Mouse (Mus musculus): Measurements from ENCODE around the gene Pxdn. TPM values are rescaled to one million over a fixed set of nuclear protein-coding genes. Genes with fewer than 3 reads are reported as not detected.

Gene Pxdn
- total RNA-seq, 1 experiment = 53.7 TPM

- H3K4me1 ChIP-seq (ENCODE audit: control insufficient read depth in 2 of 2, insufficient read depth in 2 of 2, low read length in 2 of 2, poor library complexity in 1 of 2) = no peaks in the 10 kb centered on the region
- H3K27ac ChIP-seq (ENCODE audit: insufficient read depth, low read depth, low read length, poor library complexity, severe bottlenecking) = no peak overlapping the region
- in situ Hi-C loops (cut with MboI; ENCODE audit: low sequenced_read_pairs in 2 of 2, unreplicated experiment in 2 of 2) = loop anchor here in 1 of 2 experiments (10.0 to 25.0 kb wide), 2 partner anchors 114 to 558 kb away; partner anchors contain the start of gene Tmem18
Observed at GRCm38 (mm10) chr12:30029111-30029510, 91.7 kb downstream of the Pxdn start.

DNA sequence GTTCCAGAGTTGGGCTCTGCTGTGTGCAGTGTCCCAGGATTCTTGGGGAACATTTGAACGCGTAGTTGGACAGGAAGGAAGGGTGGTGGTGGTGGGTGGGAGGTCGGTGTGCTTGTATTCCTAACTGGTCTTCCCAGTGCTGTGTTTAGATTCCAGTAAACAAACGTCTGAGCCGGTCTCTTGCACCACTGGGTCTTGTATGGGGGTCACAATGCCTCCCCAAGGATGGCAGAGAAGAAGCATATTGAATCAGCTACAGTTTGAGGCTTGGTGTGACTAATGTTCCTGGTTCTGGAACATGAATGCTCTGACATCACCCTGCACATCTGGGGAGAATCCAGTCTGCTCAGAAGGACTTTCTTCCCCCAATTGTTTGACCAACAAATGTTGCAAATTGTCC, 93.2 kb downstream of the Pxdn start:
- no peaks in the 10 kb centered on the region for H3K36me3 ChIP-seq (ENCODE audit: control insufficient read depth, insufficient read depth, low read length, poor library complexity, severe bottlenecking)
- TF ChIP-seq MAFK (IDR thresholded peaks at IDR 0.05; ENCODE audit: insufficient read depth, low read depth, low read length) = no peak
- no peak for TF ChIP-seq HCFC1 (IDR thresholded peaks at IDR 0.05; ENCODE audit: borderline replicate concordance, insufficient read depth, low read length)
- TF ChIP-seq ZC3H11A (IDR thresholded peaks at IDR 0.05; ENCODE audit: borderline replicate concordance, low read depth, low read length) = no peak
- no peak for TF ChIP-seq ZNF384 (IDR thresholded peaks at IDR 0.05; ENCODE audit: low read depth, low read length)
- TF ChIP-seq CHD2 (IDR thresholded peaks at IDR 0.05; ENCODE audit: low read depth, low read length) = no peak
- no peaks in the 10 kb centered on the region for H3K9me3 ChIP-seq (ENCODE audit: control insufficient read depth, insufficient read depth, low read depth, low read length)
- H3K4me1 ChIP-seq (ENCODE audit: control insufficient read depth in 2 of 2, insufficient read depth in 2 of 2, low read length in 2 of 2, poor library complexity in 1 of 2) = no peaks in the 10 kb centered on the region
- H3K27ac ChIP-seq (ENCODE audit: insufficient read depth, low read depth, low read length, poor library complexity, severe bottlenecking) = no peak overlapping the region
- no peak overlapping the region for H3K4me3 ChIP-seq (ENCODE audit: insufficient read depth in 1 of 2, low read depth in 1 of 2, low read length in 2 of 2, poor library complexity in 1 of 2, severe bottlenecking in 1 of 2)
- in situ Hi-C loops (cut with MboI; ENCODE audit: low sequenced_read_pairs in 2 of 2, unreplicated experiment in 2 of 2) = loop anchor here in 1 of 2 experiments (25.0 kb wide), 1 partner anchor 557 kb away; the partner anchor contains the start of gene Tmem18
- H3K9ac ChIP-seq (ENCODE audit: insufficient read depth, low read depth, low read length, poor library complexity, severe bottlenecking) = no peak overlapping the region
- DNase-seq (ENCODE audit: low read depth, low spot score) = no peak

More at GRCm38 (mm10) chr12:30029111-30029510, 91.7 kb downstream of the Pxdn start:
- Histone ChIP-seq H3K36me3 (ENCODE audit: control insufficient read depth, insufficient read depth, low read length, poor library complexity, severe bottlenecking) (no peaks in the 10 kb centered on the region), H3K9me3 (ENCODE audit: control insufficient read depth, insufficient read depth, low read depth, low read length) (no peaks in the 10 kb centered on the region), H3K9ac (ENCODE audit: insufficient read depth, low read depth, low read length, poor library complexity, severe bottlenecking) (no peak overlapping the region), H3K4me3 (ENCODE audit: insufficient read depth in 1 of 2, low read depth in 1 of 2, low read length in 2 of 2, poor library complexity in 1 of 2, severe bottlenecking in 1 of 2) (no peak overlapping the region)
- DNase-seq (ENCODE audit: low read depth, low spot score) = no peak
- TF ChIP-seq ZC3H11A (IDR thresholded peaks at IDR 0.05; ENCODE audit: borderline replicate concordance, low read depth, low read length) (no peak), ZNF384 (IDR thresholded peaks at IDR 0.05; ENCODE audit: low read depth, low read length) (no peak), CHD2 (IDR thresholded peaks at IDR 0.05; ENCODE audit: low read depth, low read length) (no peak), HCFC1 (IDR thresholded peaks at IDR 0.05; ENCODE audit: borderline replicate concordance, insufficient read depth, low read length) (no peak), MAFK (IDR thresholded peaks at IDR 0.05; ENCODE audit: insufficient read depth, low read depth, low read length) (no peak)

DNA sequence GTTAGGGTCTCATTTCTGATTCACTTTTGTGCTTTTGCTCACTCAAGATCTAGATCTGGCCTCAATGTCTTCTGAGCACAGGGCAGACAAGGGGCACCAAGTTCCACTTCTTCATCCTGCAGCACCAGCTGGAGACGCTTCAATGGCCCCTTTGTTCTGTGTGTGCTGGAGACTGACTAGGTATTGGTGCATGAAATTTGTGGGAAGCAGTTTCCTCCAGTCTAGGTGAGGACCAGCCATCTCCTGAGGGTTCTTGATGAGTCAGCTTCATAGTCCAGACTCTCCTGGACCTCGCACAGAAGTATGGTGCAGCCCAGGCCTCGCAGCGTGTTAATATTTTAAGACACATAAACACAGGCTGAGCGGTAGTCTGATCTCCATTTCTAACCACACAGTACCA, 97.3 kb downstream of the Pxdn start:
- no peak for DNase-seq (ENCODE audit: low read depth, low spot score)
- H3K9me3 ChIP-seq (ENCODE audit: control insufficient read depth, insufficient read depth, low read depth, low read length) = no peaks in the 10 kb centered on the region
- no peaks in the 10 kb centered on the region for H3K4me1 ChIP-seq (ENCODE audit: control insufficient read depth in 2 of 2, insufficient read depth in 2 of 2, low read length in 2 of 2, poor library complexity in 1 of 2)
- no peaks in the 10 kb centered on the region for H3K36me3 ChIP-seq (ENCODE audit: control insufficient read depth, insufficient read depth, low read length, poor library complexity, severe bottlenecking)
- no peak overlapping the region for H3K4me3 ChIP-seq (ENCODE audit: insufficient read depth in 1 of 2, low read depth in 1 of 2, low read length in 2 of 2, poor library complexity in 1 of 2, severe bottlenecking in 1 of 2)
- no peak overlapping the region for H3K9ac ChIP-seq (ENCODE audit: insufficient read depth, low read depth, low read length, poor library complexity, severe bottlenecking)
- H3K27ac ChIP-seq (ENCODE audit: insufficient read depth, low read depth, low read length, poor library complexity, severe bottlenecking) = no peak overlapping the region
- in situ Hi-C loops (cut with MboI; ENCODE audit: low sequenced_read_pairs in 2 of 2, unreplicated experiment in 2 of 2) = loop anchor here in 1 of 2 experiments (25.0 kb wide), 1 partner anchor 553 kb away; the partner anchor contains the start of gene Tmem18
- TF ChIP-seq ZNF384 (IDR thresholded peaks at IDR 0.05; ENCODE audit: low read depth, low read length) (no peak), MAFK (IDR thresholded peaks at IDR 0.05; ENCODE audit: insufficient read depth, low read depth, low read length) (no peak), HCFC1 (IDR thresholded peaks at IDR 0.05; ENCODE audit: borderline replicate concordance, insufficient read depth, low read length) (no peak), ZC3H11A (IDR thresholded peaks at IDR 0.05; ENCODE audit: borderline replicate concordance, low read depth, low read length) (no peak), CHD2 (IDR thresholded peaks at IDR 0.05; ENCODE audit: low read depth, low read length) (no peak)

- no peak overlapping the region for H3K4me3 ChIP-seq (ENCODE audit: insufficient read depth in 1 of 2, low read depth in 1 of 2, low read length in 2 of 2, poor library complexity in 1 of 2, severe bottlenecking in 1 of 2)
- H3K9me3 ChIP-seq (ENCODE audit: control insufficient read depth, insufficient read depth, low read depth, low read length) = no peaks in the 10 kb centered on the region
- H3K9ac ChIP-seq (ENCODE audit: insufficient read depth, low read depth, low read length, poor library complexity, severe bottlenecking) = no peak overlapping the region
- TF ChIP-seq MAFK (IDR thresholded peaks at IDR 0.05; ENCODE audit: insufficient read depth, low read depth, low read length) (no peak), CHD2 (IDR thresholded peaks at IDR 0.05; ENCODE audit: low read depth, low read length) (no peak), ZNF384 (IDR thresholded peaks at IDR 0.05; ENCODE audit: low read depth, low read length) (no peak), ZC3H11A (IDR thresholded peaks at IDR 0.05; ENCODE audit: borderline replicate concordance, low read depth, low read length) (no peak), HCFC1 (IDR thresholded peaks at IDR 0.05; ENCODE audit: borderline replicate concordance, insufficient read depth, low read length) (no peak)
- H3K36me3 ChIP-seq (ENCODE audit: control insufficient read depth, insufficient read depth, low read length, poor library complexity, severe bottlenecking) = no peaks in the 10 kb centered on the region
- in situ Hi-C loops (cut with MboI; ENCODE audit: low sequenced_read_pairs in 2 of 2, unreplicated experiment in 2 of 2) = loop anchor here in 1 of 2 experiments (25.0 kb wide), 1 partner anchor 552 kb away; the partner anchor contains the start of gene Tmem18
- no peaks in the 10 kb centered on the region for H3K4me1 ChIP-seq (ENCODE audit: control insufficient read depth in 2 of 2, insufficient read depth in 2 of 2, low read length in 2 of 2, poor library complexity in 1 of 2)
- DNase-seq (ENCODE audit: low read depth, low spot score) = no peak
- no peak overlapping the region for H3K27ac ChIP-seq (ENCODE audit: insufficient read depth, low read depth, low read length, poor library complexity, severe bottlenecking)
Observed at GRCm38 (mm10) chr12:30035406-30035805, 98.0 kb downstream of the Pxdn start.

Measured in ES-E14 (cell line).